Mouse (Mus musculus): ENCODE results near the gene Slc17a3.

Gene Slc17a3

DNA sequence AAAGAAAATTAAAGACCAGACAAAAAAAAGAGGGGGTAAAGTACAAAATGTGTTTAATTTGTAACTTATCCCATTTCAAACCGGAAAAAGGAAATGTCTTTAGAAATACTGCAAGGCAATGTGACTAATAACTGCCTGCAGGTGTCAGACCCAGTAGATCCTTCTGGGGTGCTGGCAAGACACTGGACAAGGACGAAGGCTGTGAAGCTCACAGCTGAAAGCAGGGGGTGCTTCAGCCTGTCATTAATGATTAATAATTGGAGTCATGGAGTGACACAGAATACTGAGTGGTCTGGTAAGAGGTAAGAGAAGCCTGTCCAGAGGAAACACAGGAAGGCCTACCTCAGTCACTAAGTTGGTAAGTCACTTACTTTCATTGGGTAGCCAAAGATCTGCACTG lies at the start of gene Slc17a3:
Gene Slc17a3 (plus strand): TSS at position 127 of the 400 bp plus-strand sequence.
- DNase-seq (ENCODE audit: low spot score), result no peak

DNA sequence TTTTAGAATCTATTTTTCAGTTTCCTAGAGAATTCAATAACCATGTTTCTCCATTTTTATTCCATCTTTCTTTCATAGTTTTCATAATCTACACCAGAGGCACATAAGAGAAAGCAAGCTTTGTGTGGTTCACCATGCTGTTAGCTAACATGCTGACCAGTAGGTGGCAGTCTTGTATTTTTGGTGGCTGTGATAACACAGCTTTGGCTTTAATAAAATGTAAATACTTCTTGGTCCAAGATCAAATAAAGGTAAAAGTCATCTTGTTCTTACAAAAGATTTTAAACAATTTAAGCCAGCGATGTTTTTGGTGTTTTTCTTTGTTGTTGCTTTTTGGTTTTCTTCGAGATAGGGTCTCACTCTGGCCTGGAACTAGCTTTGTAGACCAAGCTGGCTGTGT lies 46.7 kb upstream of the Slc17a3 start:
- peak; percentile 18 for DNase-seq (ENCODE audit: low spot score)

DNA sequence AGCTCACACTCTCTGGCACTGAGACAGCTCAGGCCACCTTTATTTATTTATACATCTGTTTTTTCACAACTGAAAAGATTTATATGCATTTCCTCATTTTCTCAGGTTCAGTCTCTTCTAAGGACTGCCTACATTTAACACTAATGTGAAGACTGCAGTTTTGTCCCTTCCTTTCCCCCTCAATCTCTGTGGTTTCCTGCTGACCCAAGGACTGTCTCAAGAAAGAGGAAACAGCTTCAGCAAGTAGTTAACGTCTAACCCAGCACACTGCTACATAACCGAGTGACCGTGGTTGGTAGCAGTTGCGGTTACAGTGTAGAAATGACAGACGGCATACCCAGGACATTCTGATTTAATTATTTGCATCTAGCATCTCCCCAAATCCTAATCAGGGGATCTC lies 39.8 kb upstream of the Slc17a3 start:
- DNase-seq (ENCODE audit: low spot score), result no peak

DNA sequence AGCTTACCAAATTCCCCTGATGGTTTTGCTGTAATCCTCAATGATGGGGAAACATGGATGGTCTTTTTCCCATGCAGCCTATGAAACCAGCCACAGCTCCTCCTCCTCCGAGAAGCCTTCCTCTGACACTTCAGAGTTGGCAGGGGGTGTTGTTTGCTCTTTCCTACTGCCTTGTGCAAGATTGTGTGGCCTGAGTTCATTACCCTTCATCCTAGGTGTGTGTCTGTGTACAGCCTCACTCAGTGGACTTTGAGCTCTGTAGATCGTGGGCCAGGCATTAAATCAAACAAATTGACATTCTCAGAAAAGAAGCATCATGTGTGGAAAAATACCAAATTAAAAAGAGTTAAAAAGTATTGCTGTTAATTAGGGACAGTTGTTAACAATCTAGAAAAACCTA lies 34.7 kb upstream of the Slc17a3 start:
- DNase-seq (ENCODE audit: low spot score), result no peak

DNA sequence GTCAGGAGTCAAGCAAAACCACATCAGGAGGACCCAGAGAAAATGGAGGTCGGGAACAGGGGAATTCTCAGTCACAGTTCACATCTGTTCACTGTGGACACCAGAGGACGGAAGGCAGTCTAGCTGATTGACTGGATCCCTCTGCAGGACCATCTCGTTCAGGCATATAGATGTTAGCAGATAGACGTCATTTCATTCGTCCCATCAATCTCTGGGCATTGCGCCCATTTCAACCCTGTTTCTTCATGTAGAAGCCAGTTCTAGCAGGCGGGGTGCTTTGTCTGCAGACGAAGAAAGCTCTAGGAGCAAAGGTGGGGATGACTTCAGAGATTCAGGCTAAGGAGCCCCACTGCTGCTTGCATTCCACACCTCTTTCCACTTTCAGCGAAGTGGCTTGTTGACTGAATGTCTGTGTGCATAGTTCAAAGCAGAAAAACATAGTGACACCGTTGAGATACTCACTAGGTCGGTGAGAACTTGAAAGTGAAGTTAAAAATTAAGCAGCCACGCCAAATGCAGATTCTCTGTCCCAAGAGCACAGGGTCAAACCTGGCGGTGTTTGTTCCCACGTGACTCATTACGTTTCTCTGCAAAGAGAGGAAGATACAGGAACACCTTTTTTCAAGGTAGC lies 32.7 kb upstream of the Slc17a3 start, which contains the start of gene Slc17a2:
Gene Slc17a2 (plus strand): TSS at position 572 of the 631 bp plus-strand sequence.
- no peak for DNase-seq (ENCODE audit: low spot score)

DNA sequence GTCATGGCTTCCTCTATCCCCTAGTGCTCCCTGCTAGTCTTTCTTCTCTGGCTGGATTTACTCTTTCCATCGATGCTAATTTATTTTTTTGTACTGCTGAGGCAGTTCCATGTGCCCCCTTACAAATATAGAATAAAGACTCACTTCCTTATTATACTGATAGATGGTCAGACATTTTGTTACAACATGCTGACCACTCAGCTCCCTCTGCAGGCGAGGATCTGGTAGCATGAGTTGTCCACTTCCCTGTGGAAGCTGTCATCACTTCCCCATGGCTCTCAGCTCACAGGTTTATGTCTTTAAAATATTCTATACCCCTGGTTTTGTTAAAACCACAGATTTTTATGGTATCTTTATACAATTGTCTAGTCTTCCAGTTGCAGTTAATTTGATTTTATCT lies 23.1 kb upstream of the Slc17a3 start:
- DNase-seq (ENCODE audit: low spot score), result no peak

DNA sequence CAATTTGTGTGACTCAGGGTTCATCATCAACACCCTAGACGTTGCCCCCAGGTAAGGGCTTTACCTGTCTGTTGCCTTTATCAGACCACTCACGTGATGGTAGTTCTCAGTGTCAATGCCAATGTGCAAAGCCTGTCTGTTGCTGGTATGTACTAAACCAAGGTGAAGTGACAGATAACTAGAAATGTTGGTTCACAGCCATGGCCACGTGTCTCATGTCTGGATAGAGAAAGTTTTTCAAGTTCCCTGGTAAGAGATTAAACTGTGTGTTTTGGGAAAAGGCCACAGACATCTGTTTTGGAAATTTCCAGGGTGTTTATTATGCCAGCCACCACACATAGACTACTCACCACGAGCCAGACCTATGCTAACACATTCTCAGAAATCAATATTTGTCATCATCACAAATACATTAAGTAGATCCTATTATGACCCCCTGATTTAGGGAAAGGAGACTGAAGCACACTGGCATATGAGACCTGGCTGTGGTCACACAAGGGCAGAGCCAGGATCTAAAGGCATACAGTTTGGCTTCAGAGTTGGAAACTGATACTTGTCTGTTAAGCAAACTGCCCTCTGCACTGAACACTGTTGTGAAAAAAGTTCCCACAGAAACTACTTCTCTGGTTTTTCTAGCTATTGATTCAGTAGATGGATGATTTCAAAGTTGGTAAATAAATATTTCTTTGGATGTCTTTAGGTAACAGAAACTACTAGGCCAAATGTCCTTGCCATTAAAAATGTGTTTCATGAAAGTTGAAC lies 18.9 kb upstream of the Slc17a3 start:
- DNase-seq (ENCODE audit: low spot score), result no peak

DNA sequence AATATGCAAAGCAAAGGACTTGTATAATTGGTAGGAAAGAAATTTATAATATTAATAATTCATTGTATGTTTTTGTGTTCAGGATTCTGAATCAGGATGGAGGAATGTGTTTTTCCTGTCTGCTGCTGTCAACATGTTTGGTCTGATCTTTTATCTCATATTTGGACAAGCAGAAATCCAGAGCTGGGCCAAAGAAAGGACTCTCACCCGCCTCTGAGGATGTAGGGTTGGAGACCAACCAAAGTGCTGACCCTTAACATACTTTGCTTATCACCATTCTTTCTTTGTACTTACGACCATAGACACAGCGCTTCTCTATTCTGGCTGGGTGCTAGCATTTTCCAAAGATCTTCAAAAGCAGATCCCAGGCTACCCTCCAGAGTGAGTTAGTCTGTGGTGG lies 17.0 kb upstream of the Slc17a3 start:
- no peak for DNase-seq (ENCODE audit: low spot score)

DNA sequence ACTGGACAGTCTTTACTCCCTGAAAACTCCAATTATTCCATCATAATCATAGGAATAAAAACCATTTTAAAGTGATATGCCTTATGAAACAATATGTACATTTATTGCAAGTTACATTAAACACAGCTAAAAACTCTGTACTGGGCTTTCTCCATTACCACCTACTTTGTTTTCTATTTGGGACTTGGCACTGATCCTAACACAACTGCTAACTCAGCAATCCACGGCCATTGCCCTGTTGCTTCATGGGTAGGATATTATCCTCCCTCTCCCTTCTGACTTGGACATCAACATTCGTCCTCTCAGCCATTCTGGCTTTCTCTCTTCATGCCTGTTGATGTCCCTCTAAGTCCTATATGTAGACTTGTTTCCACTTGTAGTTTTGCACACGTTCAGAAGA lies 12.6 kb upstream of the Slc17a3 start:
- no peak for DNase-seq (ENCODE audit: low spot score)

DNA sequence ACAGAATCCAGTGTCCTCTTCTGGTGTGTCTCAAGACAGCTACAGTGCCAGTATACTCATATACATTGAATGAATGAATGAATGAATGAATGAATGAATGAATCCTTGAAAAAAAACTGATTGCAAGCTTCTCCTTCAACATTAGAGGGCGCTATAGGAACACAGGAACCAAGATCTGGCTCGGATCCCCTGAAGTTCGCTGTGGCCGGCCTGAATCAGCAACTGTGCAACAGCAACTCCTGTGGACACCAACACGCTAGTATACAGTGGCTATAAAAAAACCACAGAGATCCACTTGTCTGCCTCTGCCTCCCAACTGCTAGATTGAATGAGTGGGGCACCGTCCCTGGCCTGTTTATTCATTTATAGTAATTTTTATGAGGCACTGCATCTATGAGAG lies 6.2 kb upstream of the Slc17a3 start:
- no peak for DNase-seq (ENCODE audit: low spot score)

DNA sequence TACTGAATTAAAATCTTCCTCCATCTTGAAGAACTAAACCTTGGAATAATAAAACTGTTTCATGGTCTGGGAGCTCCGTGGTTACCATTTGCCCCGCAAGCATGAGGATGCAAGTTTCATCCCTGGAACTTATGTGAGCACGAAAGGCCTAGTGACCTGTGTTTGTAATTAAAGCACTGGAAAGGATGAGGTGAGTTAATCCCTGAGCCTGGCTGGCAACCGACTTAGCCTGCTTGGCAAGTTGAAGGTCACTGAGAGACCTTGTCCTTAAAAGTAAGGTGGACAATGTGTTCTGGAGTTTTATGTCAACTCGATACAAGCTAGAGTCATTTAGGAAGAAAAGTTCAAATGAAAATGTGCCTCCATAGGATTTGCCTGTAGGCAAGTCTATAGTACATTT lies 4.4 kb upstream of the Slc17a3 start:
- no peak for DNase-seq (ENCODE audit: low spot score)

DNA sequence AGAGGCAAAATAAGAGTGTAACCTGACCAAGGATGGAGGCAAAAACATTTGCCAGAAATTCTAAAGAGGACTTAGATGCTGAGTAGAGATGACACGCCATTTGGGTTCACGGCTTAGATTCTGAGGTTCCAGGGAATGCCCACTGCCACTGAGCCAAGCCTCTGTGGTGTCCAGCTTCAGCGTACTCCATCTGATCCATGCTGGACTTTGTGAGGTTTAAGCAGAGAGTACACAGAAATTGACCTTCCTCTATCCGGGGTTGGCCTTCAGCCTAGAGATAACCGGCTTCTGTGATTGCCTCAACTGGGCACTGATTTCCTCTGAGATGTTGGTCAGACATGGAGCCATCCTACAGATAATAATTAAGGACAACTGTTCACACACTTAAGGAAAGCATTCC lies 2.6 kb upstream of the Slc17a3 start:
- DNase-seq (ENCODE audit: low spot score), result no peak

DNA sequence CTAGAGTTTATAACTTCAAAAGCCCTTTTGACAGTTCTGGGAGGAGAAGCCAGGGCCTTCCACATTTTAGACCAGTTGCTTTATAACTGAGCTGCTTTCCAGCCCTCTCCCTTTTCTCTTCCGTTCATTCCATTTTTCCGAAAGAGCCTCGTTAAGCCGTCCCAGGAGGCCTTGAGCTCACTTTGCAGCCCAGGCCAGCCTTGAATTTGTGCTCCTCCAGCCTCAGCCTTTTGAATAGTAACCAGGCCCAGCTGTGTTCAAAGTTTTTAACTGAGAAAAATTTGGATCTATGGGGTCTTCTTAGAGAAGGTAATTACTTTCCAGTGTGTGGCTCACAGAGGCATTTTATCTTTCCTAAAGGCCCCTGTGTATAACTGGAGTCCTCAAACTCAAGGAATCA lies 6.6 kb downstream of the Slc17a3 start:
- DNase-seq (ENCODE audit: low spot score), result no peak

DNA sequence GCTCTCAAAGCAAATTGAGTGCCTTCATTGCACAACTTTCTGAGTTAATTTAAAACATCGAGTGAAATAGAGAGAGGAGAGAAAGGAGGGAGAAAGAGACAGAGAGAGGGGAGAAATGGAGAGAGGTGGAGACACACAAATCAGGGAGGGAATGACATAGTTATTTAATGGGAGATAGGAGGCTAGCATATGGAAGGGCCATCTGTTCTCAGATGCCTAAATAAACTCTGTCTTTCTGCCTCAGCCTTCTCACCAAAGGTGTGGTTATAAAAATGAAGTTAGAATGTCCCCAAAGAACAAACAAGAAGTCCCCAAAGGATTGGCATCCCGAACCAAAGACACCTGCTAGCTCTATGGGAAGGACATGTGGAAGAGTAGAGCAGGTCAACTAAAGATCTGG lies 10.1 kb downstream of the Slc17a3 start:
- DNase-seq (ENCODE audit: low spot score), result no peak

DNA sequence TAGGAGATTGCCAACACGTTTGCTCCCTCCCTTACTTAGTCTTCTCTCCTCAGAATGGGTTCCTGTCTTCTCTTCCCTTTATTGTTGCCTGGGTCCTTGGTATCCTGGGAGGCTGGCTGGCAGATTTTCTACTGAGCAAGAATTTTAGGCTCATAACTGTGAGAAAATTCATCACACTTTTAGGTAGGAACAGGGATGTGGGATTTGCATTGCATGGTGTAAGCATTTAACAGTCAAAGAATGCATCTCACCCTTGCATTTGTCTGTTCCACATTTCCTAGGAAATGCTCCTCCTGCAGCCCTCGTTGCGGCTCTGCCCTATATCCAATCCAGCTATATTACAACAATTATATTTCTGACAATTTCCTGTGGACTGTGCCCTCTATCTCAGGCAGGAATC lies 17.2 kb downstream of the Slc17a3 start:
- DNase-seq (ENCODE audit: low spot score), result no peak

DNA sequence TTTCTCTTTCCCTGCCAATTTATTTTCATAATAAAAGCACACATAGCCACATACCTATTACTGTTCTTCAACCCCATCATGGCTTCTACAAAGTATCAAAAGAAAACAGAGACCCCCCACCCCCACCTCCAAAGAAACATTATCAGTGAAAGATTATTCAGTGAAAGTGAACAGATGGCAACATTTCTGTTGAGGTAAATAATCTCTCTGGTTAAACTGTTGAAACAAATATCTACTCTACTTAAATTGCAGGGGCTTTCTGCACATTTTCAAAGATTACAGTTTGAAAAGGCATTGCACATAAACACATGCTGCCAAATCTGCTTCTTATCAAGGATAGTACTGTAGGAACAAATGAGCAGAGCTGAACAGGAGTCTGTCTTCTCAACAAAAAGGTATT lies 22.6 kb downstream of the Slc17a3 start:
- DNase-seq (ENCODE audit: low spot score), result no peak

DNA sequence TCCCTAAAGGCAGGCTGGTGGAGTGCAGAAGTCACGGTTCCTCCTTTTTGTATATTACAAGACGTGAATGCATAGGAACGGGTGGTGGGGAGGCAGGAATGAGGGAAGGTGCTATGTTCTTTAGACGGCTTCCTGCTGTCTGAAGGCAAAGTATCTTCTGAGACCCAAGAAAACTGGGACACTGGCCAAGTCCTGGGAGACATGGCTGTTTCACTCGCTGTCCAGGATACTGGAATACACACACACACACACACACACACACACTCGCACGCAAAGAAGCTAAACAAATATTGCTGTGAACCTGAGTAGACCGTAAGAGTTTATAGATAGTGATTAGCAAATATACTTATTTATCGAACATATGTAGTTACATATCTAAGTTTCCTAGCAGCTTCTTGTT lies 25.5 kb downstream of the Slc17a3 start:
- no peak for DNase-seq (ENCODE audit: low spot score)

DNA sequence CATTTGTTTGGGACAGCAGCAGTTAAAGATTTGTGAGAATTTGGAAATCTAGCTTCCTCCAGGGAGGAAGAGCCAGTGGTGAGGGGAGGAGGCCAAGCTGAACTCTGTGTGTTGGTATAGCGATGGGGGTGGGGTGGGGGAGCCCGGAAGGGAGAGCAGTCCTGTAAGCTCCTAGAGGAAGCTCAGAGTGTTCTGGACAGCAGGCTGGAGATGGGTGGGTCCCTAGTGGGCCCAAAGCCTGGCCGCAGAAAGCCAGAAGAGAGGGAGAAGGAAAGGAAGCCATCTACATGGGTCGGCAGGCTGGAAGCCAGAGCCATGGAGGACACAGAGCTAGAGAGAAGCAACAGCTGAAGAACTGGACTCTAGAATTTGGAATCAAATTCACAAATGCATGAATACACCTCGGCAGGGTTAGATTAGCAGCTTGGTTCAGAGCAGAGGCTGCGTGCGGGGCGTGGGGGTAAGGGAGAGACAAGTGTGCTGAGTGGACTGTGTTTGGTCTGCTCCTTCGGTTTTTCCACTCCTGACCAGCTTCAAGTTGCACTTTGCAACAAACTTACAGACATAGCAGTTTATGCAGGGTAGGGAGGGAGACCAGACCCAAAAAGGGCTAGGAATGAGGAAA lies 27.0 kb downstream of the Slc17a3 start:
- DNase-seq (ENCODE audit: low spot score), result no peak

DNA sequence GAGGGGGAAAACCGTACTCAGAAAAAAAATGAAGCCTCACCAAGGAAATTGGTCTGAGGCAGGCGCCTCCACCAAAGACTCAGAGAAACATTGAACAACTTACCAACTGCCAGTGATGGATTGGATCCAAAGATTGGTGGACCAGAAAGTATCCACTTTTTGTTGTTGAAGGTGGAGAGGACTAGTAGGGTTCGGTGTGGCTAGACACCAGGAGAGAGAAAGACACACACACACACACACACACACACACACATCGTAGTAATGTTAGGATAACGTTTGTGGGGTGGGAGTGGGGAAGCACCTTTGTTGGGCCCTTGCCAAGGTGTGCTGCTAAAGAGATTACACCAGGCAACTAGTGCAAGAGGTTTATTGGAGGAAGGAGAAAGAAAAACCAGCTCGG lies 27.8 kb downstream of the Slc17a3 start:
- no peak for DNase-seq (ENCODE audit: low spot score)

DNA sequence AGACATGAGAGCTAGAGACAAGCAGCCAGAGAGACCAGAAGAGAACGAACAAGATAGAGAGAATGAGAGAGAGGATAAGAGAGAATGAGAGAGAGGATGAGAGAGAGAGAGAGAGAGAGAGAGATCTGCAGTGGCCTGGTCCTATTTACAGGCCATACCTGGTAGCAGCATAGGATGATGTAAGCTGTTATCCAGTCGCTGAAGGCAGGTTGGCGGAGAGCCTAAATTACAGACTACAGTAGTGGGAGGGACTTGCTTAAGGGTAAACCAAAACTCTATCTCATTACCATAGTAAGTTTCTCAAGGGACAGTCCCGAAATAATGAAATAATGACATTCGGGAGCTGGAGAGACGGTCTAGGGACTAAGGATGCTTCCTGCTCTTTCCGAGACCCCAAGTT lies 28.2 kb downstream of the Slc17a3 start, which contains the start of gene Slc17a1:
Gene Slc17a1 (plus strand): TSS at position 346 of the 400 bp plus-strand sequence.
- no peak for DNase-seq (ENCODE audit: low spot score)

DNA sequence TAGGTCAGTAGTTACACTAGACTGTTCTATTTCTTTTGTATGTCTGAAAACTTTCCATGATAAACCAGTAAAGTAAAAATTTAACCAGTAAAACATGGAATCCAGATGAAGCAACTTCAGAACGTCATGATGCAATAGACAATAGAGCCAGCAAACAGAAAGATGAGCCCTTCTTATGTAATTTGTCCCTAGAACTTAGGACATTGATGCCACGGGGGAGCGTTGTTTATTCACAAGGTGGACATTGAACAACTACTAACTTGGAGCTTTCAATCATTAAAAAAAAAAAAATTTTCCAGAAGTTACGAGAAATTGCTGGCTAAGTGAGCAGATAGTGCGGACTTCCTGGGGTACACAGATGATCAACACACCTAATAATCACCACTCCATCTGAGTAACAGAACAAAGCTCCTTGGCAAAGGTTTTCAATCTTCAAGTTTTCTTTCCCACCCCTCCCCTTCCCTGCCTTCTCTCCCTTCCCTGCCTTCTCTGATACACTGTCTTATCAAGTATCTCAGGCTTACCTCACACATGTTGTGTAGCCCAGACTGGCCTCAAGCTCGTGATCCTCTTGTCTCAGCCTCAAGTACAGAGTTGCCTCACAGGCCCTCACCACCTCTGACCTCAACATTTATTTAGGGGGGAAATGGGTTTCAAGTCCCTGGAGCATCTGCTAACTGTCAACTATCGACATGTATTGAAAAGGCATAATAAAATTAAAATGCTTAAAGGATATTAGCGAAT lies 29.7 kb downstream of the Slc17a3 start:
- DNase-seq (ENCODE audit: low spot score), result no peak

DNA sequence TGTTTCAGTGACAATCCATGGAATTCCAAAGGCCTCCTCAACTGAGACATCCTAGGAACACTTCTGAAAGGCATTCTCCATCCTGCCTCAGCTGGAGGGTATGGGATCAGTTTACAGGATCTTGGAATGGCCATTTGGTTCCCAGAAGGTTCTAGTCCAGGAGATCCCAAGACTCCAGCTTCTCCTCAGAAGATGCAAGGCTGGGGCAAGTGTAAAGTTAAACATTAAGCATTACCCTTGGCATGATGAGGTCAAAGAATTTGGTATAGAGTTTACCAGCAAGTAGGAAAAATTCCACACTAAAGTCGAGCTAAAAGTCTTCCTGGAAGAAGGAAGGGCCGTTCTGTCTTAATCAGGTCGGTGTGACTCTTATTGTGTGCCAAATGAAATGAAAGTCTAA lies 30.8 kb downstream of the Slc17a3 start:
- no peak for DNase-seq (ENCODE audit: low spot score)

DNA sequence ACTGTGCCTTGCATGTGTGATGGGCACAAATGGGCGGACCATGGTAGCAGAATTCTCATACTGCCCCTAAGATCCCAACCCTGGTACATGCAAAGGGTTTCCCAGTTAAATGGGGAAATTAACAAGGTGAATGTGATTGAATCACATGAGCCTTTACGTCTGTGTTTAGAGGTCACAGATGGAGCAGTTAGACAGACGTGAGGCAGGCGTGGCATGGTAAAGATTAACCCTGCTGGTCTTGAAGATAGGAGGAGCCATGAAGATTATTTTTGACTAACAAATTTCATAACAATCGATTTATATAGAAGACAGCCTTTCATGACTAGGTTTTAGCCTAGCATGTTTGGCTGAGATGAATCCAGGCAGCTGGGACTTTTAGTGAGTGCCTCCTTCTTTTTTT lies 33.9 kb downstream of the Slc17a3 start:
- no peak for DNase-seq (ENCODE audit: low spot score)

Measured in layer of hippocampus, adult 9-10 months (tissue).